Mouse (Mus musculus) testis, postnatal 10 days (tissue): ENCODE results near the gene Chd8.
A peak's percentile ranks its signal among the peaks of the same experiment; 100 is the strongest.

Source experiments
- DNase-seq: peaks from one replicate; pipeline ENCODE4 v3.0.0; 2021; ENCODE audit warnings: low spot score

The Chd8 gene

DNA sequence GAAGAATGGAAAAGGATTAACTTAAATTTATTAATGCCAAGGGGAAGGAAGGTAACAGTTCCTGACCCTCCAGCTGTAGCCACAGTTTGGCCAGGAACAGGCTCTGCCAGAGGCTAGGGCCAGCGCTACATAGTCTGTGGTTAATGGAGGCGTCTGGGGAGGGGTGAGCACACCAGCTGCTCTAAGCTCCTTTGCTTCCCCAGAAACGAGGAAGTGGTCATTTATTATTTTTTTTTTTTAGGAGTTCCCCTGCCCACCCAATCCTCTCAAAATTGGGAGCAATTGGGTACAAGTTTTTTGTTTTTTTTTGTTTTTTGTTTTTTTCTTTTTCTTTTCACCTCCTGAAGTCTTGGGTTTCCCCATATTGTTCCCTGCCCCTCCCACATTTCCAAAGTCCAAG lies 59.4 kb downstream of the Chd8 start:
- no peak for DNase-seq

DNA sequence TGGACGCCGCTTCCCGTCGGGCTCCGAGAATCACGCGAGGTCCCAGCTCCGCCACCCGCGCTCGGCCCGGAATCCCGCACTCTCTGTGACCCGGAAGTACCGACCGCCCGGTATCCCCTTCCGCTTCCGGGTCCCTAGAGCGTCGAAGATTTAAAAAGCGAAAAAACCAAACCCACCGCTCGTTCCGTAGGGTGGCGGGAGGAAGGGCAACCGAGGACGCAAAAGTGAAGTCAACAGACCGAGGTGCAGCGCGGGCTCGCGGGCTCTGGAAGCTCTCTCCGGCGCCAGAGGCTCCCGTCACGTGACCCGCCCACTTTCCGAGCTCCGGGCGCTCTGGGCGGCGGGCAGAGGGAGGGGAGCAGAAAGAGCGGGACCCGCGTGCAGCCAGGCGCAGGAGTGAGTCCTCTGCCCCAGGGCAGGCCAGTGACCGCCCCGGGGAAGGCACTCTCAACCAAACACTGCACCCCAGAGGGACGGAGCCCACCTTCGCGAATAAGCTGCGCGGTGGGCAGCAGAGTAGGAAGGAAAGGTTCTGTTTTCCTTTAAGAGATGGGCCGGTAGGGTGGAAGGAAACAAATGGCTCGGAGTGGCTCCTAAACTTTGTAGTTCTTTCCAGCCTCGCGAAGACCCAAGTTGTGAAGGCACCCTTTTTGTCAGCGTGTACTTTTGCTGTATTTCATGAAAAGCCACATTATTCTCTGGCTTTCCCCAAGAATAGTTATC lies 60.3 kb downstream of the Chd8 start, which contains the start of gene Supt16:
Gene Supt16 (minus strand): TSS at position 261 of the 723 bp plus-strand sequence.
- peak; percentile 89 for DNase-seq

DNA sequence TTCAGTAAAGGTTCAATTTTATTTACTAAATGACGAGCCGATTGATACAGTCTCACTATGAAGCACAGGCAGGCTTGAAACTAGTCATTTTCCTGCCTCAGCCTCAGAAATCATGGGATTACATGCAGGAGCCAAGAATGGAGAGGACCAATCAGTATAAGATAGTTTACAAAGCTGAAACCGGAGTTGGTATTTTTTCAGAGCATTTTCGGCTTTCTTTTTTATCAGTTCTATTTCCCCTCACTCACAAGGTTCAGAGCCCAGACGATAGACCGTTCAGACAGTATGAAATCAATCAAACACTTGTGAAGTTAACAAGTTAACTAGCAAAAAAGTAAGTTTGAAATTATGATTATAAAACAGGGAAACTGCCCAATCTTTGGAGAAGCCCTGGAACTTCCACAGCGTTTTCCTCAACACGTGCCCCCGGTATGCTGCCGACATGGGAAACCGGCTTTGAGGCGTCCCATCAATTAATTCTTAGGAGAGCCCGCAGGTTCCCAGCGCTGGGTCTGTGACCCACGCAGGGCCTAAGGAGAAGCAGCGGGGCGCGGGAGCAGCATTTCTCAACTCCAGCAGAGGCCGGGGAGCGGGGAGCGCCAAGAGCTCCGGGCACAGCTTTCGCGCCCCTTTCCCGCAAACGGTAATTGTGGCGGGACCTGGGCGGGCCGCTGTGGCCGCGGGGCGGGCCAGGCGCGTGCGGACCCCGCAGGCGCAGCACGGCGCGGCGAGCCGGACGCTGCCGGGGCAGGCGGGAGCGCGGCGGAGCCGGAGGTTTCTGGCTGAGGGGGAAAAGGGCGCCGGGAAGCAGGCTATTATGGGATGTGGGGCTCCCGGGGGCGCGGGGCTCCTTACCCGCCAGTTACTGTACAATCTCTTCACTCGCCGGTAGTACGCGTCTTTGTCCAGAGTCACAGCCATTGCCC lies 61.1 kb downstream of the Chd8 start:
- DNase-seq, result no peak

GRCm38 (mm10) chr14:52195691-52196090 lies 61.9 kb downstream of the Chd8 start:
- DNase-seq, result peak; percentile 69

DNA sequence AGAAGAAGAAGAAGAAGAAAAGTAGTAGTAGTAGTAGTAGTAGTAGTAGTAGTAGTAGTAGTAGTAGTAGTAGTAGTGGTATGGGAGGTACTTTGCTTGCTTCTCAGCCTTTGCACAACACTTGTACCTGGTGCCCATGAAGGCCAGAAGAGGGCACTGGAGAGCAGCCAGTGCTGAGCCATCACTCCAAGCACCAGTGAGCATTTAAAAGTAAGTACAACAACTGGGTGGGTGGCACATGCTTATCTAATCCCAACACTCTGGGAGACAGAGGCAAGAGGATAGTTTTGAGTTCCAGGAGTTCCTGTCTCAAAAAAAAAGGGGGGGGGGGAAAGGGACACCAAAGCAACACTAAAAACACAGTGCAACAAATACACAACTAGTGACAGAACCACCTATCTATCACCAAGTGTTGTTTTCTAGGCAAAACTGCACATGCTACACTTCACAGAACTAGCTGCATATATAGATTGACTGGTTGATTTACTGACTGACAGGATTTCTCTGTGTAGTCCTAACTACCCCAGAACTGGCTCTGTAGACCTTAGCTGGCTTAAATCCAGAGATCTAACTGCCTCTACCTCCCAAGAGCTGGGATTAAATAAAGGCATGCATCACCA lies 66.7 kb downstream of the Chd8 start:
- peak; percentile 49 for DNase-seq

DNA sequence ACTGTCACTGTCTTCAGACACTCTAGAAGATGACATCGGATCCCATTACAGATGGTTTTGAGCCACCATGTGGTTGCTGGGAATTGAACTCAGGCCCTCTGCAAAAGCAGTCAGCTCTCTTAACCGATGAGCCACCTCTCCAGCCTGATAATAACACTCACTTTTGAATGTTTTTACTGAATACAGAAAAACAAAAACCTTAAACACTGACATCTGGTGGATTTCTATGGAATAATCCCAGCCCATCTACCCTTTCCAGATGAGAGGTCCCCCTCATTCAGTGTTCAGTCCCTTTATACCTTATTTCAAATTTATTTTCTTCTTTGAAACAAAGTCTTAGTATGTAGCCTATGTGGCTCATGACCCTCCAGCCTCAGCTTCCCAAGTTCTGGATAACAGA lies 68.1 kb downstream of the Chd8 start:
- no peak for DNase-seq

DNA sequence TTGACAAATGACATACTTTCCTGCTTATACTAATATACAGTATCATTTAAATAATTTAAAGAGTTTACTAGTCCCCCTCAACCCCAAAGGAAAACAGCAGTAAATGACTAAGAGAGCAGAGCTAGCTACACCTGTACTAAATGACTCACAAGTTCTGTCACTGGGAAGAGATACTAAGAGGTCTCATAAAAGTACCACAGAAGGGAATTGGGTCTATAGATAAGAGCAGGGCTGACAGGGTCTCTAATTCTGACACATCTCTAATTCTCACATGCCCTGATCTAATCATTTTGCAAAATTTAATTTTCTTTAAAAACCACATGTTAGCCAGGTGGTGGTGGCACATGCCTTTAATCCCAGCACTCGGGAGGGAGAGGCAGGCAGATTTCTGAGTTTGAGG lies 68.8 kb downstream of the Chd8 start:
- DNase-seq, result no peak

DNA sequence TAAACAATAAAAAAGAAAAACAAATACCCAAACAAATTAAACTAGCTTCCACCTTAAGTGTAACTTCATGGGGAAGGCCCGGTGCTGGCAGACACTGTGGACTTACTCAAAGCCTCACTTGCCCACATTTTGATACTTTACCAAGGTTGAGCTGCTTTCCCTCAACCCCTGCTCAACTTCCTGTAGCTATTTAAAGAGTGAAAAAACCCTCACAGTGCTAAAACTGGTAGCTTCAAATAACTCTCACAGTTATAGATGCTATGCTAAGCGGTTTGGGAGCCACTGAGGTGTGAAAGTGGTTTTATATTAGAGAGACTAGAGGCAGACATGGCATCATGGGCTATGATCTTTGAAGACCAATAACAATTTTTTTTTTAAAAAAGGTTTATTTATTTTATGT lies 91.0 kb downstream of the Chd8 start:
- DNase-seq, result no peak

DNA sequence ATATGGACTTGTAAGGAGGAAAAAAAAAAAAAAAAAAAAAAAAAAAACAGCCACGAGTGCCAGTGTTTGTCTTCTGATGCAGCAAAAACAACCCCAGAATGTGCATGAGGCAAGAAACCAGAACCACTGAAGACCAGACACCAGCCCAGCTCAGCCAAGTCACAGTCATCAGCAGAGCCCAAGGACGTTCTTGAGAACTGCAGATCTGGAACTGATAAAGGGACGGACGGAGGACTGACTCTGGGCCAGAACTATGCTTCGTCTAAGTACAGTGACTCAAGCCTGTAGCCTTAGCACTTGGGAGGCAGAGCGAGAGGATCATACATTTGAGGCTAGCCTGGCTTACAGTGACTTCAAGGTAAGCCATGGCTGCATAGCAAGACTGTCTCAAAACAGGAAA lies 96.7 kb downstream of the Chd8 start:
- no peak for DNase-seq

DNA sequence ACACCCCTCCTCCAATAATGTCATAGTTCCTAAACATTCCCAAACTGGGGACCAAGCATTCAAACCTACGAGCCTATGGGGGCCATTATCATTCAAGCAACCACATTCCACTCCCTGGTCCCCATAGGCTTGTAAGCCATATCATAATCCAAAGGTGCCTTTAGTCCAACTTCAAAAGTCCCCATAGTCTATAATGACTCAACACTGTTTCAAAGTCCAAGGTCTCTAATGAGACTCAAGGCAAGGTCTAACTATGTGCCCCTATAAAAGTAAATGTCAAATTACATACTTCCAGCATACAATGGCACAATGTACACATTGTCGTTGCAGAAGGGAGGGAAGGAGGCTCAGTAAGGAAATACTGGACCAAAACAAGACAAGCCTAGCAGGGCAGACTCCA lies 102.6 kb downstream of the Chd8 start:
- DNase-seq, result no peak

- DNase-seq, result no peak
These were observed 105.0 kb downstream of the Chd8 start for GRCm38 (mm10) chr14:52152613-52153012.

DNA sequence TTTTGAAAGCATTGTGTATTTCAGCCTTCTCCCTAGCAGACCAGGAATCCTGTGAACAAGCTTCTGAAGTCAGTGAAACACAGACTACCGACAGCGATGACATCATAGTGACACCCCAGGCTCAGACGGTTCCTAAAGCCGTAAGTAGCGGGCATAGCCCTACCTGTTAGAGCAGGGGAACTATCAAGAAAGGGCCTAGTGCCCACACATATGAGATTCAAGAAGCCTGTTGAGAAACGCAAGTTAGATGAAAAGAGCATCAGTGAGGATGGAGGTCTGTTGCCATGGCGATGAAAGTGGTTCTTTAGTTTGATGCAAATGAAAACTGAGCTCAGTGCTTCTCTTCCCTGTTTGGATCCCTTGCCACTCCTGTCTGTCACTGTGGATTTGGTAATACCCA lies 105.4 kb downstream of the Chd8 start:
- DNase-seq, result no peak

DNA sequence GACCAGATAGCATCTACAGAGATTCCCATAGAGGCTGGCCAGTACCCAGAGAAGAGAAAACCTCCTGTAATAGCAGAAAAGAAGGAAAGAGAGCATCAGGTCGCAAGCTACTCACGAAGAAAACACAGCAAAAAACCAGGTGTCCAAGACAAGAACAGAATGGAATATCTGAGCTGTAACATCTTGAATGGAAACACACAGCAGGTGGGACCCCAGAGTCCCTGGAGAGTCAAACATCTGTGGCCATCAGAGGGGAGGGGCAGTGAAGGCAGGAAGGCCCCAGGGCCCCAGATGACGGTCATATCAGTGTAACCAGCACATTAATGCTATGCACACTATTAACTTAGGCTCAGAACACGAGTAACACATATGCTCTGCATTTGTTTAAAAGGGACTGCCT lies 107.7 kb downstream of the Chd8 start:
- DNase-seq, result no peak
